Mouse (Mus musculus): Measurements from ENCODE around the gene Stag1. TPM values are rescaled to one million over a fixed set of nuclear protein-coding genes. Genes with fewer than 3 reads are reported as not detected.

Gene Stag1
- polyA plus RNA-seq, 1 experiment from 2014 or later: 35.7 TPM

DNA sequence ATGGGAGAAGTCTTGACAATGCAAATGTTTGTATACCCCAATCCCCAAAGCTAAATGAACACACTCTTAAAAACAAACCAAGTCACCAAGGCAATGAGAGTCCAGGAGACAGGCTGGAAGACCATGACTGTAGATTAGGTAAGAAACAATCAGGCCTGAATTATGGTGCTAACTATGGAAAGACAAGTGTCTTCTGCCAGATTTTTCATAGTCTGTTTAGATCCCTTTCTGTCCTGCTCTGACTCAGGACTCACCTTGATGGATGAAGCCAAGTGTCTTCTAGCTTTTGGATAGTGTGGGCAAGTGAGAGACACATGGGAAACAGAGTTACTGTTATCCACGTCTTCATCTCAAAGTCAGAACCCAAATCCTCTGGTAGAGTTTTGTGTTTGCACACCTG is 26.1 kb upstream of the Stag1 start:
- peak overlapping the region; percentile 93 for H3K4me2 ChIP-seq (ENCODE audit: low read depth, low read length)
- no peak overlapping the region for H3K27ac ChIP-seq (ENCODE audit: low read length)
- no peak overlapping the region for H3K9ac ChIP-seq (ENCODE audit: low read length)
- H3K9me3 ChIP-seq (replicated peaks; ENCODE audit: control insufficient read depth, low read length): no peaks in the 10 kb centered on the region
- H3K4me1 ChIP-seq (ENCODE audit: control insufficient read depth, insufficient read depth, low read length): no peaks in the 10 kb centered on the region
- 70% methylated on average over 1 of the region's 1 CpGs for WGBS
- no peaks in the 10 kb centered on the region for H3K27me3 ChIP-seq (ENCODE audit: control insufficient read depth, insufficient read depth, low read length)
- peak overlapping the region; percentile 74; the same call in 1 of the 2 replicates for H3K4me3 ChIP-seq (replicated peaks; ENCODE audit: low read length)
- H3K36me3 ChIP-seq (ENCODE audit: control insufficient read depth, insufficient read depth, low read length): no peaks in the 10 kb centered on the region
- no peak for ATAC-seq (ENCODE audit: insufficient read depth, low FRiP score)

DNA sequence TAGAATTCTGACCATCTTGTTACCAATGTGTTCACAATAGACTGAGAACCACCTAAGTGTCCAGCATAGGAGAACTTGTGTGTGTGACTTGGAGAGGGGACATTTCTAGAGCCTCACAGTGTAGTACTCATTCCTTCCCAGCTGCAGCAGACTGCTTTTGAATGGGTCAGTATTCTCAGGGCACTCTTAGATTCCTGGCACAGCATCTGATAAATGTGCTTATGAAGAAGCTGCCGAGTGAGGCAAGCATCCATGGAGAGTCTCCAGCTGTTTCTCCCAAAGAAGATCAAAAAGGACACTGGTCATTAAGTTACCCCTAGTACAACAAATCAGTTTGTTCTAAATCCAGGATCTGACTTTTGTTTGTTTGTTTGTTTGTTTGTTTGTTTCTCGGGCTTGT is 24.3 kb upstream of the Stag1 start:
- no peaks in the 10 kb centered on the region for H3K9me3 ChIP-seq (replicated peaks; ENCODE audit: control insufficient read depth, low read length)
- H3K36me3 ChIP-seq (ENCODE audit: control insufficient read depth, insufficient read depth, low read length): no peaks in the 10 kb centered on the region
- no peak for ATAC-seq (ENCODE audit: insufficient read depth, low FRiP score)
- H3K4me3 ChIP-seq (replicated peaks; ENCODE audit: low read length): no peak overlapping the region
- H3K27ac ChIP-seq (ENCODE audit: low read length): no peak overlapping the region
- H3K27me3 ChIP-seq (ENCODE audit: control insufficient read depth, insufficient read depth, low read length): no peaks in the 10 kb centered on the region
- H3K4me1 ChIP-seq (ENCODE audit: control insufficient read depth, insufficient read depth, low read length): no peaks in the 10 kb centered on the region
- 48% methylated on average over 2 of the region's 2 CpGs for WGBS
- H3K4me2 ChIP-seq (ENCODE audit: low read depth, low read length): no peak overlapping the region
- H3K9ac ChIP-seq (ENCODE audit: low read length): no peak overlapping the region

DNA sequence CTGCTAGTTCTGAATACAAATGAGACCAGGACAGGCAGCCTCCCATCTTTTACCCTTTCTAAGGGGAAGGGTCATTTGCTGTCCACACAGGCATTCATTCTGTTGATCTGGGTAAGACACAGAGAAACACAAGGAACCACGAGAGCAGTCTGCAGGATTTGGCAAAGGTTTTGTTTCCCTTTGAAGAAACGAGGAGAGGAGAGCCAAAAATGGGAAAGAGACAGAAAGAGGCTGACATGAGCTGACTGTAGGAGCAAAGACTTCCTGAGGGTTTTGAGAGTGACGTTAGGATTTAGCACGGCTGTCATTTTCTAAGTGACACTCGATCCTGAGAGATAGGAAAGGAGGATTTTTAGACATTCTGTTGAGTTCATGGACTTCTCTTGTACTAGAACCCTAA is 23.7 kb upstream of the Stag1 start:
- Histone ChIP-seq H3K9ac (ENCODE audit: low read length) (no peak overlapping the region), H3K4me1 (ENCODE audit: control insufficient read depth, insufficient read depth, low read length) (no peaks in the 10 kb centered on the region), H3K4me3 (replicated peaks; ENCODE audit: low read length) (no peak overlapping the region), H3K9me3 (replicated peaks; ENCODE audit: control insufficient read depth, low read length) (no peaks in the 10 kb centered on the region), H3K27me3 (ENCODE audit: control insufficient read depth, insufficient read depth, low read length) (no peaks in the 10 kb centered on the region), H3K4me2 (ENCODE audit: low read depth, low read length) (no peak overlapping the region), H3K27ac (ENCODE audit: low read length) (no peak overlapping the region), H3K36me3 (ENCODE audit: control insufficient read depth, insufficient read depth, low read length) (no peaks in the 10 kb centered on the region)
- ATAC-seq (ENCODE audit: insufficient read depth, low FRiP score): no peak
- WGBS: 40% methylated on average over 5 of the region's 5 CpGs

GRCm38 (mm10) chr9:100580196-100580740 is 17.3 kb upstream of the Stag1 start:
- Histone ChIP-seq H3K4me3 (replicated peaks; ENCODE audit: low read length) (no peak overlapping the region), H3K4me2 (ENCODE audit: low read depth, low read length) (peak overlapping the region; percentile 42; the same call in 1 of the 2 replicates), H3K4me1 (ENCODE audit: control insufficient read depth, insufficient read depth, low read length) (peaks cover 5% of the 10 kb centered on the region; the same call in 1 of the 2 replicates), H3K9me3 (replicated peaks; ENCODE audit: control insufficient read depth, low read length) (no peaks in the 10 kb centered on the region), H3K27me3 (ENCODE audit: control insufficient read depth, insufficient read depth, low read length) (no peaks in the 10 kb centered on the region), H3K9ac (ENCODE audit: low read length) (no peak overlapping the region), H3K27ac (ENCODE audit: low read length) (peak overlapping the region; percentile 6; the same call in 1 of the 2 replicates), H3K36me3 (ENCODE audit: control insufficient read depth, insufficient read depth, low read length) (no peaks in the 10 kb centered on the region)
- no peak for ATAC-seq (ENCODE audit: insufficient read depth, low FRiP score)
- WGBS: 58% methylated on average over 20 of the region's 20 CpGs

DNA sequence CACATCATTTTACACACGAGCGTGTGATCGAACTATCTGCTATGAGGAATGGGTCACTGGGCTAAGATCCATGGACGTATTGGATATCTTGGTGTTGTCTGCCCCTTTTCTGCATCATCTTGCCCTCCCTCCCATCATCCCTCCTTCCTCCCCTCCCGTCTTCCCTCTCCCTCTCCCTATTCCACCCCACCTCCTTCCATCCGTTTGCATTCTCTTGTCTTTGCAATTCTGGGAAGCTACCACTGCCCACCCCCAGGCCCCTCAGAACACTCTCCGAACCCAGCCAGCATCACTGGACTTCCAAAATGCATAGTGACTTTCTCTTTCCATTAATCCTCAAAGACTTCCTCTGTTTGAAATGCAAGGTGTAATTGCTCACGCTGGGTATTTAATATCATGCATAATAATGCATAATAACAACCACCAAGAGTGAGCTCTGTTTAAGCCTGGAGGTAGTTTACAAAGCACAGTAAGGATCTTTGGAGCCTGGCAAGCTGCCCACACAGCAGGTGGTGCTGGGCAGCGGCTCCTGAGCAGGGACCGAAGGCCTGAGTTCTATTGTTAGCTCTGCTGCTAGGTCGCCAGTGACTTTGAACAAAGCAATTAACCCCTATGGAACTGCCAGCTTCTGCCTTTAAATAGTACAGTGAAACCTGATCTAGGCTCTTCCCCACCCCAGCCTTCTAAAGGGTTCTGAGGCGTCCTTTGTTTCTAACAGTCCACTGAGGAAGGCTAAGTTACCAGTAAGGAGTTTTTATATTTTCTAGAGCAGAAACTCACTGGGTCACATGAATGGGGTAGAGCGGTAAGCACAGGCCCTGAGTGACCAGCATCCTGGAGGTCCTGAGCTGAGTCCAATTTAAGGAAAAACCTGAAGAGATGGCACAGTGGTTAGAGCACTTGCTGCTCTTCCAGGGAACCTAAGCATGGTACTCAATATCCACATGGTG is 15.8 kb upstream of the Stag1 start:
- Histone ChIP-seq H3K4me1 (ENCODE audit: control insufficient read depth, insufficient read depth, low read length) (peaks cover 5% of the 10 kb centered on the region; the same call in 1 of the 2 replicates), H3K4me3 (replicated peaks; ENCODE audit: low read length) (no peak overlapping the region), H3K4me2 (ENCODE audit: low read depth, low read length) (no peak overlapping the region), H3K9me3 (replicated peaks; ENCODE audit: control insufficient read depth, low read length) (no peaks in the 10 kb centered on the region), H3K36me3 (ENCODE audit: control insufficient read depth, insufficient read depth, low read length) (no peaks in the 10 kb centered on the region), H3K9ac (ENCODE audit: low read length) (no peak overlapping the region), H3K27me3 (ENCODE audit: control insufficient read depth, insufficient read depth, low read length) (no peaks in the 10 kb centered on the region), H3K27ac (ENCODE audit: low read length) (peak overlapping the region; percentile 63)
- ATAC-seq (ENCODE audit: insufficient read depth, low FRiP score): peak; percentile 66
- 49% methylated on average over 13 of the region's 13 CpGs for WGBS

GRCm38 (mm10) chr9:100582883-100583575 is 14.6 kb upstream of the Stag1 start:
- Histone ChIP-seq H3K36me3 (ENCODE audit: control insufficient read depth, insufficient read depth, low read length) (no peaks in the 10 kb centered on the region), H3K4me3 (replicated peaks; ENCODE audit: low read length) (peak overlapping the region; percentile 18; the same call in 1 of the 2 replicates), H3K27me3 (ENCODE audit: control insufficient read depth, insufficient read depth, low read length) (no peaks in the 10 kb centered on the region), H3K4me1 (ENCODE audit: control insufficient read depth, insufficient read depth, low read length) (peaks cover 5% of the 10 kb centered on the region; the same call in 1 of the 2 replicates), H3K4me2 (ENCODE audit: low read depth, low read length) (peak overlapping the region; percentile 34), H3K27ac (ENCODE audit: low read length) (peak overlapping the region; percentile 86), H3K9ac (ENCODE audit: low read length) (0 out of 2 replicates have a peak overlapping the region, but pooled peaks have one; percentile 8), H3K9me3 (replicated peaks; ENCODE audit: control insufficient read depth, low read length) (no peaks in the 10 kb centered on the region)
- peak; percentile 90 for ATAC-seq (ENCODE audit: insufficient read depth, low FRiP score)
- 42% methylated on average over 13 of the region's 13 CpGs for WGBS

- Histone ChIP-seq H3K4me2 (ENCODE audit: low read depth, low read length) (peak overlapping the region; percentile 34; the same call in 1 of the 2 replicates), H3K27ac (ENCODE audit: low read length) (peak overlapping the region; percentile 86; the same call in 1 of the 2 replicates), H3K4me3 (replicated peaks; ENCODE audit: low read length) (no peak overlapping the region), H3K9ac (ENCODE audit: low read length) (no peak overlapping the region), H3K4me1 (ENCODE audit: control insufficient read depth, insufficient read depth, low read length) (peaks cover 5% of the 10 kb centered on the region; the same call in 1 of the 2 replicates), H3K27me3 (ENCODE audit: control insufficient read depth, insufficient read depth, low read length) (no peaks in the 10 kb centered on the region), H3K9me3 (replicated peaks; ENCODE audit: control insufficient read depth, low read length) (no peaks in the 10 kb centered on the region), H3K36me3 (ENCODE audit: control insufficient read depth, insufficient read depth, low read length) (no peaks in the 10 kb centered on the region)
- no peak for ATAC-seq (ENCODE audit: insufficient read depth, low FRiP score)
- 70% methylated on average over 4 of the region's 4 CpGs for WGBS
These were observed 13.6 kb upstream of the Stag1 start for GRCm38 (mm10) chr9:100584031-100584430.

- Histone ChIP-seq H3K36me3 (ENCODE audit: control insufficient read depth, insufficient read depth, low read length) (no peaks in the 10 kb centered on the region), H3K9me3 (replicated peaks; ENCODE audit: control insufficient read depth, low read length) (no peaks in the 10 kb centered on the region), H3K4me2 (ENCODE audit: low read depth, low read length) (no peak overlapping the region), H3K27ac (ENCODE audit: low read length) (no peak overlapping the region), H3K27me3 (ENCODE audit: control insufficient read depth, insufficient read depth, low read length) (no peaks in the 10 kb centered on the region), H3K4me1 (ENCODE audit: control insufficient read depth, insufficient read depth, low read length) (no peaks in the 10 kb centered on the region), H3K4me3 (replicated peaks; ENCODE audit: low read length) (no peak overlapping the region), H3K9ac (ENCODE audit: low read length) (no peak overlapping the region)
- WGBS: 53% methylated on average over 4 of the region's 4 CpGs
- ATAC-seq (ENCODE audit: insufficient read depth, low FRiP score): no peak
These were observed 7.1 kb upstream of the Stag1 start for GRCm38 (mm10) chr9:100590462-100590861.

Measured in stomach, embryonic 16.5 days (tissue).